Mouse (Mus musculus): ENCODE results near the gene Faap20. TPM values are rescaled to one million over a fixed set of nuclear protein-coding genes. Genes with fewer than 3 reads are reported as not detected.

Faap20 gene
- 10 to 100 TPM; 37.7 to 40.7 TPM for total RNA-seq (2023)

GRCm38 (mm10) chr4:155249648-155250351, at the start of gene Faap20:
TSS of gene Faap20 (plus strand) at chr4:155249802.

DNA sequence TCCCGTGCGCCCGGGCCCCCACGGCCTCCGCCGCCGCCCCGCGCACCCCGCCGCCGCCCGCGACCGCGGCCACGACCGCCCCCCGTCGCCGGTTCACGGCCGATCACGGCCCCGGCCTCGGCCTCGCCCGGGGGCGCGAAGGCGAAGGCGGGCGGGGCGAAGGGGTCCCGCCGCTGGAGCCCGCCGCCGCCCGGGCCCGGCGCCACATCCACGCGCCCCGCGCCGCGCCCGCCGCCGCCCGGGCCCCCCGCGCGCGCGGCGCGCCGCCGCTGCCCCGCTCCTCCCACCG, 27.1 kb upstream of the Faap20 start, which contains the start of gene Ski:
Ski (minus strand) TSS at position 41 of the 289 bp plus-strand sequence.

Other genes starting within 250 kb of the Faap20 start
- gene Plch2, start 193.0 kb upstream of the Faap20 start, total RNA-seq (2023) = not detected
- 10 to 100 TPM in 1 of 2 experiments, 1 to 10 TPM in 1; 9.2 to 16.4 TPM for gene Pex10, start 182.8 kb upstream of the Faap20 start, total RNA-seq (2023)
- 10 to 100 TPM; 53.9 to 54.2 TPM for gene Rer1, start 163.4 kb upstream of the Faap20 start, total RNA-seq (2023)
- gene Morn1, start 163.2 kb upstream of the Faap20 start, total RNA-seq (2023) = 1 to 10 TPM; 3.3 to 4.2 TPM
- gene Ski, start 27.2 kb upstream of the Faap20 start, total RNA-seq (2023) = 10 to 100 TPM; 51.0 to 51.3 TPM
- 1 to 10 TPM; 6.9 to 8.7 TPM for gene Prkcz, start 111.6 kb downstream of the Faap20 start, total RNA-seq (2023)
- not detected for gene Gabrd, start 148.3 kb downstream of the Faap20 start, total RNA-seq (2023)
- under 1 TPM; 0.15 to 0.50 TPM for gene Cfap74, start 159.4 kb downstream of the Faap20 start, total RNA-seq (2023)
- not detected for gene Tmem52, start 219.3 kb downstream of the Faap20 start, total RNA-seq (2023)
- gene Gnb1, start 241.6 kb downstream of the Faap20 start, total RNA-seq (2023) = 100 to 1,000 TPM; 266 to 293 TPM

Measured in B cell, adult 67 days (primary cell).